Mouse (Mus musculus) layer of hippocampus, adult 2 months (tissue): ENCODE results near the gene Scrn3. TPM values are rescaled to one million over a fixed set of nuclear protein-coding genes. Genes with fewer than 3 reads are reported as not detected.
A peak's percentile ranks its signal among the peaks of the same experiment; 100 is the strongest.

Source experiments
- DNase-seq, 2 experiments: peaks; one replicate each; pipeline ENCODE4 v3.0.0; 2022; ENCODE audit warnings: low spot score in 2 of 2
- H3K27ac ChIP-seq: fragments of 200-600 bp; 2 replicates; pipeline ENCODE4 v1.8.1; 2022
- H3K4me3 ChIP-seq: fragments of 200-600 bp; 2 replicates; pipeline ENCODE4 v1.8.1; 2022; ENCODE audit warnings: mild to moderate bottlenecking
- CTCF ChIP-seq: fragments of 200-600 bp; conservative IDR thresholded peaks from 2 replicates; pipeline ENCODE4 v1.8.1; 2022; ENCODE audit warnings: antibody characterized with exemption, mild to moderate bottlenecking, moderate library complexity
- total RNA-seq, 2 experiments: library from RNA; stranded (reverse); gene quantifications; 2 replicates each; pipeline ENCODE4 v1.2.3; 2021

Scrn3 gene
- total RNA-seq, 2 experiments from 2014 or later = 19.3 to 22.3 TPM

DNA sequence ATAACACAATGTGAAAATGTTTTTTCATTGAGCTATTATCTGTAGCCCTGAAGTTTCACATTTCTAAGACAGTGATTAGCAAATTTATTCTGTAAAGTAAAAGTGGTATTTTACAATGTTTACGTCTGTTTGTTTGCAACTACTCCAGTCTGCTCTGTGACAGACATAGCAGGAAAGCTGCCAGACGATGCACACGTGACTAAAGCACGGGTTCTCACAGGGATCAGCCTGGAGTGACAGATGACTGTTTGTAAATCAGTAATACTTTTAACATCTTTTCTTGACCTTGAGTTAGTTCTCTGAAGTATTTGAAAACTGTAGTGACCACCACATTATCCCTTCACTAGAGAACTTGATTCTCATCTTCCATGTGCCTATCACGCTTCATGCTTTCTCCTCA lies 7.9 kb upstream of the Scrn3 start:
- no peak for TF ChIP-seq CTCF
- Histone ChIP-seq H3K4me3 (no peak overlapping the region), H3K27ac (no peak overlapping the region)
- DNase-seq = no peak

DNA sequence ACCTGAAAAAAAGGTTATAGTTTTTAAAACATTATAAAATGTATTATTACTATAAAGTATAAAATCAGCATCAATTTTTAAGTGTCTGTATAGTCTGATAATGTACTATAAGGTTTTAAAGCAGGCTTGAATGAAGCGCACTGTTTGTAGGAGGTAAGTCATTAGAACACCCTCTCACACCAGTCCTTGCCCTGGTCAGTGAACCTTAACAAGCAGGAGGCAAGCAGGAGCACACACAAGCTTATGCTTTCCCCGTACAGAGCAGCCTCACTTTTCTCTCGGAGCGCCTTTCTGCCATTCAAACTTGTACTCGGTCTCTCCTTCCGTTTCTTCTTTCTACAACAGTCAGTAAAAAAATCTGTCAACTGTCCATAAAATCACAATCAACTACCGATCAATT lies 6.4 kb upstream of the Scrn3 start:
- no peak for DNase-seq
- Histone ChIP-seq H3K4me3 (no peak overlapping the region), H3K27ac (no peak overlapping the region)
- no peak for TF ChIP-seq CTCF

DNA sequence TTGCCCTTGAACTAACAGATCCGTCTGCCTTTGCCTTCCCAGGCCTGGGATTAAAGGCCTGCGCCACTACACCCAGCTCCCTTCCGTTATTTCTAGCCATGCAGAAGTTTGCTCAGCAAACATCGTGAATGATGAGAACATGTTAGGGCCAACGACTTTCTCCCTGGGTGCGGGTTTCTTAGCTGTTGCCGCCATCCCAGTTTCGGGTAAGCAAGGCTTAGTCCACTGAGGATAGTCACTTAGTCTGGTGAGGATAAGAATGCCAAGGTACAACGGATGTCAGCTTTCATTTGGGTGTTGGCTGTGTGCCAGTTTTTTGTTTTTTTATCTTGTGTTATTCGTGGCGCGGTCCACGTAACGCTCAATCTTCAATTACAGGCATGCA lies 708 bp downstream of the Scrn3 start:
- no peak for DNase-seq
- H3K4me3 ChIP-seq = peak overlapping the region; percentile 96
- TF ChIP-seq CTCF = no peak
- peak overlapping the region; percentile 95 for H3K27ac ChIP-seq

DNA sequence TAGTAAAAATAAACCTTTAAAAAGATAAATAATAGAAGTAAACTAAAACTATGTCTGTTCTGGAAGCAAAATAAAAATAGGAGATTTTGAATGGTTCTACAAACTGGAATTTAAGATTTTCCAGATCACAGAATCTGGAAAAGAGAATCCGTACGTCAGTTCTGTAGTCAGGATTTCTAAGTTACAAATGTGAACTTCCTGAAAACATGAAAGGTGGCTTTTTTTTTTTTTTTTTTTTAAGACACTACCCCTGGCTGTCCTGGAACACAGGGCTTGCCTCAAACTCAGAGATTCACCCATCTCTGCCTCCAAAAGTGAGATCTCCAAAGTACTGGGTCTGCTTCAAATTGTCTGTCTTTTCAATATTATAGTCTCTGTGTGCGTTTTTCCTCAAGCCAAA lies 1.9 kb downstream of the Scrn3 start:
- Histone ChIP-seq H3K27ac (0 out of 2 replicates have a peak overlapping the region, but pooled peaks have one; percentile 95), H3K4me3 (no peak overlapping the region)
- no peak for TF ChIP-seq CTCF
- DNase-seq = no peak

DNA sequence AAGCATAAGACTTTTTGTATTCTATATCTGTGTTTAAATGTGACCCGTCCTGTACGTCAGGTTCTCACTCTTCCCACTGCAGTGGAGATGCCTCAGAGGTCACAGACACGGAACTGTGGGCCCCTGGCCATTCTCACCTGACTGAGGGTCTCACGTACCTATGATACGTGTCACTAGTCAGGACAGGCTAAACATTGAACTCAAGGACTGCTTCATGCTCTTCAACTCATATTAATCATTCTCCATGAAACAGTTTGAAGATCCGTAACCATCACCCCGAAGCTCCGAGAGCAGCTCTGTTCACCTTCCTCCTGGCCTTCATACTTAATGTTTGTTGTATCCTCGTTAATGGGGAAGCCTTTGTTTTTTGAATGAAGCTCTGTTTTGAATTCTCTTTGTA lies 5.0 kb downstream of the Scrn3 start:
- no peak for DNase-seq
- TF ChIP-seq CTCF = no peak
- H3K27ac ChIP-seq = no peak overlapping the region

DNA sequence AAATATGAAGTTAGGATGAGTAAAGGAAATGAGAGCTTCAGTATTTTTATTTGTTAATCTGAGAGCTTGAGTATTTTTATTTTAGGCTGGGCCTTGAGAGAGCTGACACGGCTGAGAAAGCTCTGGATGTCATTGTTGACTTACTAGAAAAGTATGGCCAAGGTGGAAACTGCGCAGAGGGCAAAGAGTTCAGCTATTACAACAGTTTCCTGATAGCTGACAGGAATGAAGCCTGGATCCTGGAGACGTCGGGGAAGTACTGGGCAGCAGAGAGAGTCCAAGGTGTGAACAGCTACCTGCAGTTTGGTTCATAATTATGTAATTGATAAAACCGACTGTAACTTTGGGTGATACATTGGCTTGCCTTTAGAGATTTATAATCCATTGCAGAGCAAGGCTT lies 6.8 kb downstream of the Scrn3 start:
- TF ChIP-seq CTCF = no peak
- no peak for DNase-seq
- Histone ChIP-seq H3K4me3 (no peak overlapping the region), H3K27ac (no peak overlapping the region)

More for the DNA sequence above, 5.0 kb downstream of the Scrn3 start:
- H3K4me3 ChIP-seq = no peak overlapping the region

DNA sequence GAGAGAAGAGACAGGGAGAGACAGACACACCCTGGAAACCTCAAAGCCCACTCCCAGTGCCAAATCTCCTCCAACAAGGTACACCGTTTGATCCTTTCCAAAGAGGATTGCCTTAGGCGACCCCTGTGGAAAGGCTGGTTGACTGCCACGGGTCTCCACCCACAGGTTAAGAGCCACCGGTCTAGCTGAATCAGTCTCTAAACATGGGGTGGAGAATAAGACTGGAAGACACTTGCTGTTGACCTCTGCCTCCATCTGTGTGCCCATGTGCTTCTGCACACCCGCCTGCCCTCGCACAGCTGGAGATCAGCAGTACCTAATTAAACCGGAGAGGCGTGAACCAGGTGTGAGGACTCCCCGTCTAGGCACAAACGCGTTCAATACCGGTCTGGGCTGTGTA lies 10.6 kb downstream of the Scrn3 start:
- DNase-seq = no peak
- H3K4me3 ChIP-seq = no peak overlapping the region
- no peak overlapping the region for H3K27ac ChIP-seq
- no peak for TF ChIP-seq CTCF

DNA sequence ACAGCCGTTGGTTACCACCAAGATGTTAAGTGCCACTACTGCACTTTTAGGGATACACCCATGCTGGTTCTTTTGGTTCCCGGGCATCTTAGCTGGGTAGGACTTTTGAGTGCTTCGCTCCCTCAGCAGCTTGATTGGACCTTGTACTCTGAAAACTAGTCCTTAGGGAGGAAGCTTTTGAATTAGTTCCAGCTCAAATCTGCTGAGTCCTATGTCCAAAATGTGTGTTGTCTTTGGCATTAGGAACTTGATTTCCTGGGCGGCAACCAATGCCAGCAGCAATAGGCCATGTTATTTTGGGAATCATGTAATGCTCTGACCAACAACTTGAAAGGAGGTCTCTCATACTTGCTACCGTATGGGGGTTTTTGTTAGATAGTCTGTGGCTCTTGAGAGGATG lies 13.5 kb downstream of the Scrn3 start:
- TF ChIP-seq CTCF = no peak
- no peak overlapping the region for H3K4me3 ChIP-seq
- DNase-seq = no peak
- no peak overlapping the region for H3K27ac ChIP-seq

DNA sequence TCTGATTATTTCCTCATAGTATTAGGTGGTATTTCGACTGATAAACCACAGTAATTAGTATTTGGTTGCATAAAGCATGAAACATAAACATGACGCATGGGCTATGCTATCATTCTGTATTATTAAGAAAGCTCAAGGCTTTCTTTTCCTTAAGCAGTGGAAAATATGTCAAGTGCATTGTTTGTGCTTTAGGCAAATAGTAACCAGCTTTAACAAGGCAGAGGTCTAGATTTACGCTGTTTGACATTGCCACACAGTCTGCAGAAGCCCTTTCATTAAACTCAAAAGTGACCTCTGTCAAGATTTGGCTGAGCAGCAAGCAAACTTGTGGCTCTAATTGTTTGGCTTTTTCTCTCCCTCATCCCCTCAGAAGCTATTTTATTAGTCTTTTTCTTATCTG lies 23.5 kb downstream of the Scrn3 start:
- no peak for DNase-seq
- TF ChIP-seq CTCF = no peak
- no peak overlapping the region for H3K27ac ChIP-seq

DNA sequence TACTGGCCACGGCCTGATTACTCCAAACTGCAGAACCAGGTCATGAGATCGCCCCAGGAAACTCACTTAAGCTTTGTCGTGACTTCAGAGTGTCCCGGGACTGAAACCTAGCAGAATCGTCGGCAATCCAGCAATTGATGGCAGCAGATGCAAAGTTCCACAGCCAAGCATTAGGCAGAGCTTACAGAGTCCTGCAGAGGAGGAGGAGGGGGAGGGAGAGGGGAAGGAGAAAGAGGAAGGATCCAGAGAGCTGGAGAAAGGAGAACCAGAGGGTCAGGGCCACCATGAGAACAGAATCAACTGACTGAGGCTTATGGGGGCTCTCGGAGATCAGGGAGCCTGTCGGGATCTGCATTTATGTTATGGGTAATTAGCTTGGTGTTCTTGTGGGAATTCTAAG lies 26.0 kb downstream of the Scrn3 start:
- H3K4me3 ChIP-seq = no peak overlapping the region
- TF ChIP-seq CTCF = no peak
- DNase-seq = no peak
- no peak overlapping the region for H3K27ac ChIP-seq

More for the DNA sequence above, 23.5 kb downstream of the Scrn3 start:
- no peak overlapping the region for H3K4me3 ChIP-seq

DNA sequence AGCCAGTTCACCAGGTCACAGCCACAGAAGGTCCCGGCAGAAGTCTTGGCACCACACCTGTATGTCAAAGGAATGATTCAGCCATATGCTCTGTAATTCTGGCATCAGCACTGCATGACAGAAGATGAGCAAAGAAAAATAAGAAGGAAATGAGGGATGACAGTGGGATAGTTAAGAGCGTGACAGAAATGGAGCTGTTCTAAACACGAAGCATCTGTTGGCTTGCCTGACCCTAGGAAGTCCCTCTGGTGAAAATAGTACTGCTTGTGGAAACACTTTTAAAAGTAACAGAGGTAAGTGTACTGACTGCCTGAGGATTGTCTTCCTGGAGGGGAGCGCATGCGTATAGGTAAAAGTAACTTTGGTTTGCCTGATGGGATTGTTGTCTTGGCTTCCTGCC lies 31.3 kb downstream of the Scrn3 start:
- TF ChIP-seq CTCF = no peak
- DNase-seq = no peak
- Histone ChIP-seq H3K4me3 (no peak overlapping the region), H3K27ac (peak overlapping the region; percentile 44)

DNA sequence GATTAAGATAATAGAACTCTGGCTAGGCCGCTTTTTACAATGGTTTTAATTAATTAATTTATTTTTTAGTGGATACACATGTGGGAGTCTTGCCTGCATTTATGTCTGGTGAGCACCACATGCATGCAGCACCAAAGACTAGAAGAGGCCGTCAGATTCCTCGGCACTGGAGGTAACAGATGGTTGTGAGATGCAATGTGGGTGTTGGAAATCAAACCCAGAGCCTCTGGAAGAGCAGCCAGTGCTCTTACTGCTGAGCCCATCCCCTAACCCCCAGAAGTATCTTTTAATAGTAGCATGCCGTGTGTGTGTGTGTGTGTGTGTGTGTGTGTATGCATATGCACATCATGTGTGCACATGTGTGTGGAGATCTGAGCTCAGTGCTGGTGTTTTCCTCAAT lies 32.8 kb downstream of the Scrn3 start:
- peak; percentile 38 to 48 for DNase-seq
- peak overlapping the region; percentile 90 for H3K27ac ChIP-seq
- no peak for TF ChIP-seq CTCF
- H3K4me3 ChIP-seq = no peak overlapping the region

DNA sequence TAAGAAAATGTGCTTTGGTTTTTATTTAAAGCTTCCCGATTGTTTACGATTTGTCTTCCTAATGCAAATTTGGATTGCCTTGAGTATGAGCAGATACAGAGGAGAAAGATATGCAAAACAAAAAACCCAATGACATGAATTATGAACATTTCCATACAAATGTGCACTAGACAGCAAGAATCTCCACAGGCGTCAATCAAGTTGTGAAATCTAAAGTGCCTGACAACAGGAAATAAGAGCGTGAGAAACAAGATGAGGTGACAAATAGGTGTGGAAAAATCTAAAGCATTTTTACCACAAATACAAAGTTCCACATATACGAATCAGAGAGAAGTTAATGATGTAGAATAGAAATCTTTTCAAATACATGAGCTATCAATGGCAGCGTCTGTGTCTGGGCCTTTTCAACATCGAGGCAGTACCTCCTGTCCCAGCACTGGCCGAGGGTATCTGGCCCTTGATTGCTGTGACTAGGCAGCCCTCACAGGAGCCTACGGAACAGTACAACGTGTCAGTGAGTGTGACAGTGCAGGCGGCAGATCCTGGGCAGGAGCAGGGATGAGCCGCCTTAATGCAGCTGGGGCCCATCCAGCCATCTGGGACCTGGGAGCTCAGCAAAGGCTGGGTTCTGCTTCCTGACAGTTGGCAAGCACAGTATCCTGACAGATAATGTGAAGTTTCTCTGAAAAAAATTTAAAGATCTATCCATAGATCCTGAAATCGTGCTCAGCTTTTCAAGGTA lies 34.1 kb downstream of the Scrn3 start:
- H3K27ac ChIP-seq = peak overlapping the region; percentile 90
- TF ChIP-seq CTCF = no peak
- H3K4me3 ChIP-seq = no peak overlapping the region
- peak; percentile 75 to 81 for DNase-seq

DNA sequence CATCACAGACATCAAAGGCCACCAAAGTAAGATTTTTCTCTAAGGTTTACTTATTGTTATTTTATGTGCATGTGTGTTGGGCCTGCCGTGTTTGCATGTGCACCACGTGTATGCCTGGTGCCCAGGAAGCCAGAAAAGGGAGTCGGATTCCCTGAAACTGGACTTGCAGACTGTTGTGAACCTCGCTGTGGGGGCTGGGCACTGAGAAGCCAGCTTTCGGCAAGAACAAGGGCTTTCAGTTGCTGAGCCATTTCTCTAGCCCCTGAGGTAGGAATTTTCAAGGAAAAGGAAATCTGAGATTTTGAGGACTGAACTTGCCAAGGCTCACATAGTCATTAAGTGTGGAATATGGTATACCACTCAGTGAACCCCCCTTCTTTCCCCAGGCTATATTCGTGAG lies 34.7 kb downstream of the Scrn3 start:
- peak overlapping the region; percentile 90 for H3K27ac ChIP-seq
- no peak for TF ChIP-seq CTCF
- no peak overlapping the region for H3K4me3 ChIP-seq
- DNase-seq = no peak
